Mouse (Mus musculus): ENCODE data around the gene Gja8. TPM values are rescaled to one million over a fixed set of nuclear protein-coding genes. Genes with fewer than 3 reads are reported as not detected.

Gene Gja8
- polyA plus RNA-seq, 1 experiment from 2014 or later, result not detected

- no peak overlapping the region for H3K4me3 ChIP-seq (ENCODE audit: inconsistent target)
- peaks cover 42% of the 10 kb centered on the region for H3K36me3 ChIP-seq (ENCODE audit: inconsistent target)
- 97% methylated on average over 3 of the region's 3 CpGs for WGBS (ENCODE audit: missing documents)
- no peaks in the 10 kb centered on the region for H3K79me2 ChIP-seq (ENCODE audit: inconsistent target)
- no peak overlapping the region for H3K27ac ChIP-seq
Observed at GRCm38 (mm10) chr3:96867863-96868262, 58.0 kb downstream of the Gja8 start.

Other genes starting within 250 kb of the Gja8 start
- 13.0 to 14.5 TPM (median 14.1 TPM) in 3 replicates for gene Pias3, start 229.6 kb downstream of the Gja8 start, polyA plus RNA-seq (2018)
- 0.20 TPM in 1 of 3 replicates, not detected in the others for gene Nudt17, start 217.5 kb downstream of the Gja8 start, polyA plus RNA-seq (2018)
- 25.2 to 36.6 TPM (median 28.8 TPM) in 3 replicates for gene Polr3c, start 198.4 kb downstream of the Gja8 start, polyA plus RNA-seq (2018)
- gene Rnf115, start 198.4 kb downstream of the Gja8 start, polyA plus RNA-seq (2018), result 72.8 to 94.2 TPM (median 85.6 TPM) in 3 replicates
- not detected in 3 replicates for gene Pdzk1, start 96.7 kb downstream of the Gja8 start, polyA plus RNA-seq (2018)
- 0.14 TPM in 1 of 3 replicates, not detected in the others for gene Cd160, start 96.7 kb downstream of the Gja8 start, polyA plus RNA-seq (2018)
- gene Gja5, start 21.3 kb downstream of the Gja8 start, polyA plus RNA-seq (2018), result not detected in 3 replicates
- gene Gpr89, start 20.7 kb downstream of the Gja8 start, polyA plus RNA-seq (2018), result 14.4 to 17.1 TPM (median 15.9 TPM) in 3 replicates
- gene Acp6, start 232.8 kb upstream of the Gja8 start, polyA plus RNA-seq (2018), result 14.7 to 15.9 TPM (median 15.0 TPM) in 3 replicates